Mouse (Mus musculus) gastrocnemius, adult 2 months (tissue): ENCODE measurements around the gene Wwox. TPM values are rescaled to one million over a fixed set of nuclear protein-coding genes. Genes with fewer than 3 reads are reported as not detected.

Experiments
- DNase-seq: peaks from one replicate; pipeline ENCODE4 v3.0.0; 2022
- H3K27ac ChIP-seq: fragments of 200-600 bp; 2 replicates; pipeline ENCODE4 v1.8.1; 2022; ENCODE audit warnings: mild to moderate bottlenecking
- H3K4me3 ChIP-seq: fragments of 200-600 bp; 2 replicates; pipeline ENCODE4 v1.8.1; 2022; ENCODE audit warnings: mild to moderate bottlenecking, moderate library complexity
- CTCF ChIP-seq: fragments of 200-600 bp; IDR thresholded peaks from 2 replicates; pipeline ENCODE4 v1.8.1; 2022; ENCODE audit warnings: antibody characterized with exemption, mild to moderate bottlenecking, moderate library complexity
- intact Hi-C: fragments of 180-260 bp; cut with DNase I; formaldehyde crosslinking; loops from one replicate; pipeline ENCODE4 v1.15.1; 2025
- total RNA-seq, 2 experiments: library from RNA; stranded (reverse); gene quantifications; 2 replicates each; pipeline ENCODE4 v1.2.3; 2021

Gene Wwox
- total RNA-seq, 2 experiments from 2014 or later: 5.9 to 9.0 TPM

DNA sequence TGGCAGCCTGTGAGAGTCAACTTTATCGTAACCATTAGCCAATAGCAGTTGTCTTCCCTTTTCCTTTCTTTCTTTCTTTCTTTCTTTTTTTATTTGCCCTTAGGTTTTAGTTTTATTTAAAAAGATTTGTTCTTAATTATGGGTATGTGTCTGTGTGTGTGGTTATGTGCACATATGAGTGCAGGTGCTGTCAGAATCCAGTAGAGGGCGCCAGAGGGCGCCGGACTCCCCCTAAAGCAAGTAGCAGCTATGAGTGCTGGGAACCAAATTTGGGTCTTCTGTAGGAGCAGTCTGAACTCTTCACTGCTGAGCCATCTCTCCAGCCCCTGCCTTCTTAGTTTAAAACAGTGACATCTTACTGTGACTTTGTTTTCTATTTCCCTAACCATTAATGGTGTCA is 529.4 kb downstream of the Wwox start:
- no peak for DNase-seq
- TF ChIP-seq CTCF: peak; percentile 46
- Histone ChIP-seq H3K4me3 (no peak overlapping the region), H3K27ac (no peak overlapping the region)
- intact Hi-C loops: loop anchor here (10.0 kb wide), 1 partner anchor 506 kb away; no protein-coding TSS in a partner anchor

DNA sequence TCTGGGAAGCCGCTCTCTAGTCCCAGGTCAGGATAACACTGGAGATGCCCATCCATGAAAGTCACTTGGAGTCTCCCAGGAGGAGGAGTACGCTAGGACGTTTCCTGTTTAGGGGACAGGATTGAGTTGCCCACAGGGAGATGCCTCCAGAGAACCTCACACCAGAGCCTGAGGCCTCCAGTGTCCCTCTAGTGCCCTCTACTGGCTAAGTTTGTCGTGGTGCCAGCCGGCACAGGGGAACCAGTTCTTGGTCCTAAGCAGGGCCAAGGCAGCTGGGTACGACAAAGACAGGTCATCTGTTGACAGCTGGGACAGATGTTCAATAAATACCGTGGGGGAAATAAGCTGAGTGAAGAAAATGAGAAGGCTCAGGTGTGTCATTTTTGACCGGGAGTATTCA is 531.9 kb downstream of the Wwox start:
- Histone ChIP-seq H3K4me3 (no peak overlapping the region), H3K27ac (peak overlapping the region; percentile 16; the same call in 1 of the 2 replicates)
- DNase-seq: peak; percentile 87
- intact Hi-C loops: loop anchor here (1.0 to 10.0 kb wide), 5 partner anchors 38 to 673 kb away; no protein-coding TSS in a partner anchor
- TF ChIP-seq CTCF: peak; percentile 94

DNA sequence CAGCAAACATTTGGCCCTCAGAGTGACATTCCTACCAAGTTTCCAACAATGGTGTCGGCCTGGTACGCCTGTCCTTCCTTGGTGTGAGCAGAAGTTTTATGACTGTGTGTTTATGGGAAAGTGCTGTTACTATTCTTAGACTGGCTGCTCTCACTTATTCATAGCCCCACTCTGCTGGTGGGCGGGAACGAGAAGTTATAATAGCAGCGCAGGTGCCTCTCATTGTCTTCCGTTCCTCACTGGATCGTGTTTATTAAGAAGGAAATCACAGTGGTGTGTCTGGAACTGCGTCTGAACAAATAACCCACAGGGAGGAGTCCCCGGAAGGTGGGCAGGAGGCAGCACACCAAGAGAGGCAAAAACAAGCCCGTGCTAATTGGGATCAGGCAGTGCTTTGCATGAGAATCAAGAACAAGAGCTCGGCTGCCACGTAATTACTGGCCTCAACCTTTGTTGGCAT is 533.6 kb downstream of the Wwox start:
- no peak for DNase-seq
- H3K4me3 ChIP-seq: peak overlapping the region; percentile 56
- intact Hi-C loops: loop anchor here (5.0 to 10.0 kb wide), 3 partner anchors 431 to 672 kb away; no protein-coding TSS in a partner anchor
- TF ChIP-seq CTCF: no peak
- peak overlapping the region; percentile 85 for H3K27ac ChIP-seq

DNA sequence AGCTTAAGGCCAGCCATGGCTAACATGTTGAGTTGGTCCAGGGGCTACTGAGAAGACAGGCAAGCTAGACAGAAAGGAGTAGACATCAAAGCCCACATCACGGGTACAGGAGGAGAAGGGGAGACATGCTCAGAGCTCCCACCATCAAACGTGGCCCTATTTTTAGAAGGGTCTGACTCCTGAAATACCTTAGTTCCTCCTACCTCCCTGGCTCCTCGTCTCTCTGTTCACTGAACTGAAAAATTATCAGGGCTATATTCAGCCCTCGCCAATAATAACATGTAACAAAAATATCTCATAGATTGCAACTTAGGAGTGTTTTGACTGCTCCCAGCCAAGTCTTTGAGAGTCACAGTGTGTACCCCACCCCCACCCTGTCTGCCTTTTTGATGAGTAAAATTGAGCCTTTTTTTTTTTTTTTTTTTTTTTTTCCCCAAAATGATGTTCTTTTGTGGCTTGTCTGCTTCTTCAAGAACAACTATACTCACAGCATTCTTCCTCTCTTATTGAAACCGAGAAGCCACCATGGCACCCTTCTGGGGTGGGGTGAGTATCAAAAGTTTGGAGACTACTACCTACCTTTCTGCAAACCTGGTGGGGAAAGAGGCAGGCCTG is 535.0 kb downstream of the Wwox start:
- no peak for TF ChIP-seq CTCF
- Histone ChIP-seq H3K27ac (peak overlapping the region; percentile 85), H3K4me3 (no peak overlapping the region)
- intact Hi-C loops: loop anchor here (5.0 to 10.0 kb wide), 3 partner anchors 432 to 670 kb away; no protein-coding TSS in a partner anchor
- no peak for DNase-seq

GRCm38 (mm10) chr8:114977746-114978145 is 538.3 kb downstream of the Wwox start:
- TF ChIP-seq CTCF: no peak
- intact Hi-C loops: loop anchor here (2.0 to 10.0 kb wide), 2 partner anchors 667 to 731 kb away; no protein-coding TSS in a partner anchor
- Histone ChIP-seq H3K27ac (peak overlapping the region; percentile 92), H3K4me3 (peak overlapping the region; percentile 58)
- DNase-seq: peak; percentile 88

- H3K27ac ChIP-seq: peak overlapping the region; percentile 92
- peak overlapping the region; percentile 58 for H3K4me3 ChIP-seq
- intact Hi-C loops: loop anchor here (2.0 to 10.0 kb wide), 2 partner anchors 666 to 730 kb away; no protein-coding TSS in a partner anchor
- peak; percentile 66 for DNase-seq
- peak; percentile 42 for TF ChIP-seq CTCF
Observed at GRCm38 (mm10) chr8:114978206-114978960, 538.9 kb downstream of the Wwox start.

- TF ChIP-seq CTCF: no peak
- no peak overlapping the region for H3K4me3 ChIP-seq
- intact Hi-C loops: loop anchor here (2.0 to 10.0 kb wide), 2 partner anchors 665 to 729 kb away; no protein-coding TSS in a partner anchor
- no peak for DNase-seq
- H3K27ac ChIP-seq: peak overlapping the region; percentile 92; the same call in 1 of the 2 replicates
Observed at GRCm38 (mm10) chr8:114979671-114980070, 540.2 kb downstream of the Wwox start.

- H3K27ac ChIP-seq: no peak overlapping the region
- no peak for TF ChIP-seq CTCF
- intact Hi-C loops: no loop called here
Observed at GRCm38 (mm10) chr8:114982762-114983161, 543.3 kb downstream of the Wwox start.

DNA sequence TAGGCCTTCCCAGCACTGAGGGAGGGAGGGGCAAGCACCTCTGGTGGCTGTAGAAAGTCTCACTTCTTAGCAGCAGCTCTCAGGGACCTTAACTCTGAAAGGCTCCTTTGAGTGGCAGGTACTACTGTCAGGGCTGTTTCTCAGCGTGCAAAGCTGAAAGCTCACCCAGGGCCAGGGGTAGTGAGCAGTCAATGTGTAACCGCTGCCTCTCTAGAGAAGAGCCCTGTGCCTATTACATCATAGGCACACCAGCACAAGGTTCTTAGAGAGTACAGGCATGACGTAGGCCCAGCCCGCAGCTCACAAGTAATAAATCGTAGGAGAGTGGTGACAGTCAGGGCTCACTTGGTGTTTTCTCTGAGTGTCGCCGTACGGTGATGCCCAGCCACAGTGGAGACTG is 545.0 kb downstream of the Wwox start:
- intact Hi-C loops: no loop called here
- TF ChIP-seq CTCF: no peak

More at GRCm38 (mm10) chr8:114982762-114983161, 543.3 kb downstream of the Wwox start:
- H3K4me3 ChIP-seq: no peak overlapping the region
- peak; percentile 39 for DNase-seq

DNA sequence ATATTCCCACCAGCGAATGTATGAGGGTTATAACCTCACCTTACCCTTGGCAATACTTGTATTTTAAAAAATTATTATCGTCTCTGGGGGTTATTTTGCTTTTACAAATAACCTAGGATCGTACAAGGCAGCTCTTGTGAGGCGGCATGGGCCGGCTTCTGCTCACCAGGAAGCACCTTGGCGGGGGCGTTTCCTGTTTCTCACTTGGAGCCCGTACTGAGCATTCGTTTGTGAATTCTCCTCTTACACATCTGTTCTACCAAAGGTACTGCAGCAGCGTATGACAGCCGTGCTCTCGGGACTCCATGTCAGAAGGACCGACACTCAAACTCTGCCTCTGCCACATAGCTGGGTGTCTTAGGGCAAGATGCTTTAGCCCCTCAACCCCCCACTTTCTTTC is 546.5 kb downstream of the Wwox start:
- DNase-seq: no peak
- no peak for TF ChIP-seq CTCF
- Histone ChIP-seq H3K4me3 (no peak overlapping the region), H3K27ac (no peak overlapping the region)
- intact Hi-C loops: no loop called here

More for the DNA sequence above, 545.0 kb downstream of the Wwox start:
- no peak overlapping the region for H3K4me3 ChIP-seq
- H3K27ac ChIP-seq: no peak overlapping the region
- DNase-seq: no peak

- Histone ChIP-seq H3K27ac (no peak overlapping the region), H3K4me3 (no peak overlapping the region)
- no peak for TF ChIP-seq CTCF
- intact Hi-C loops: no loop called here
- no peak for DNase-seq
Observed at GRCm38 (mm10) chr8:114986971-114987370, 547.5 kb downstream of the Wwox start.

GRCm38 (mm10) chr8:114990865-114991613 is 551.6 kb downstream of the Wwox start:
- TF ChIP-seq CTCF: no peak
- H3K4me3 ChIP-seq: no peak overlapping the region
- no peak overlapping the region for H3K27ac ChIP-seq
- intact Hi-C loops: no loop called here
- DNase-seq: no peak
